Mouse (Mus musculus): ENCODE results near the gene Esp24. TPM values are rescaled to one million over a fixed set of nuclear protein-coding genes. Genes with fewer than 3 reads are reported as not detected.
"Not testable (repeated sequence)": the region's sequence is repeated elsewhere in the genome, so short reads cannot be mapped to it uniquely, and the experiment has no call there.

Gene Esp24
- total RNA-seq (2015; ENCODE audit: low replicate concordance) (not detected in 2 replicates), total RNA-seq (2017; ENCODE audit: low replicate concordance) (not detected in 2 replicates)

GRCm38 (mm10) chr17:39036395-39036794 is at the start of gene Esp24:
TSS of gene Esp24 (plus strand) at chr17:39036695.
- not testable (repeated sequence) for ATAC-seq (replicated peaks; ENCODE audit: low FRiP score, poor library complexity, severe bottlenecking)

GRCm38 (mm10) chr17:39009846-39010245 is 26.6 kb upstream of the Esp24 start:
- no peak for ATAC-seq (replicated peaks; ENCODE audit: low FRiP score, poor library complexity, severe bottlenecking)

GRCm38 (mm10) chr17:39010675-39011638 is 25.5 kb upstream of the Esp24 start:
- no peak for ATAC-seq (replicated peaks; ENCODE audit: low FRiP score, poor library complexity, severe bottlenecking)

- ATAC-seq (replicated peaks; ENCODE audit: low FRiP score, poor library complexity, severe bottlenecking), result no peak
These were observed 19.3 kb upstream of the Esp24 start for GRCm38 (mm10) chr17:39017184-39017583.

- ATAC-seq (replicated peaks; ENCODE audit: low FRiP score, poor library complexity, severe bottlenecking), result no peak
These were observed 6.7 kb downstream of the Esp24 start, which contains the start of gene Gm21903 for GRCm38 (mm10) chr17:39043241-39043640. TSS of gene Gm21903 (minus strand) at chr17:39043341.

- no peak for ATAC-seq (replicated peaks; ENCODE audit: low FRiP score, poor library complexity, severe bottlenecking)
These were observed 27.1 kb downstream of the Esp24 start for GRCm38 (mm10) chr17:39063641-39064040.

- no peak for ATAC-seq (replicated peaks; ENCODE audit: low FRiP score, poor library complexity, severe bottlenecking)
These were observed 40.4 kb downstream of the Esp24 start, which contains the start of gene Esp23 for GRCm38 (mm10) chr17:39076937-39077336. TSS of gene Esp23 (minus strand) at chr17:39077037.

Other genes starting within 250 kb of the Esp24 start
- not detected in 2 replicates for gene Gm21903, start 6.6 kb downstream of the Esp24 start, total RNA-seq (2015; ENCODE audit: low replicate concordance)
- not detected in 2 replicates for gene Gm21903, start 6.6 kb downstream of the Esp24 start, total RNA-seq (2017; ENCODE audit: low replicate concordance)
- gene Esp23, start 40.3 kb downstream of the Esp24 start, total RNA-seq (2015; ENCODE audit: low replicate concordance), result not detected in 2 replicates
- not detected in 2 replicates for gene Esp23, start 40.3 kb downstream of the Esp24 start, total RNA-seq (2017; ENCODE audit: low replicate concordance)
- not detected in 2 replicates for gene Esp22, start 58.6 kb downstream of the Esp24 start, total RNA-seq (2015; ENCODE audit: low replicate concordance)
- gene Esp22, start 58.6 kb downstream of the Esp24 start, total RNA-seq (2017; ENCODE audit: low replicate concordance), result not detected in 2 replicates